Mouse (Mus musculus) liver, embryonic 13.5 days (tissue): Measurements from ENCODE around the gene Nodal. TPM values are rescaled to one million over a fixed set of nuclear protein-coding genes. Genes with fewer than 3 reads are reported as not detected.

Experiments
- ATAC-seq: fragments of 200-750 bp; cut with Nextera tagmentation; 2 replicates; pipeline ENCODE4 v1.8.0; 2017; ENCODE audit warnings: low read depth, mild to moderate bottlenecking, moderate number of reproducible peaks, moderate library complexity
- DNase-seq: peaks from one replicate; pipeline ENCODE4 v3.0.0; 2022
- H3K27ac ChIP-seq: fragments of 300-500 bp; sonication (generic); 2 replicates; pipeline ENCODE4 v1.5.1; 2015; ENCODE audit warnings: moderate library complexity, mild to moderate bottlenecking, inconsistent platforms
- H3K27me3 ChIP-seq: fragments of 300-500 bp; sonication (generic); 2 replicates; pipeline ENCODE4 v1.6.1; 2015; ENCODE audit warnings: mild to moderate bottlenecking, inconsistent platforms
- H3K36me3 ChIP-seq: fragments of 300-500 bp; sonication (generic); 2 replicates; pipeline ENCODE4 v1.6.1; 2015; ENCODE audit warnings: mild to moderate bottlenecking, inconsistent platforms
- H3K4me1 ChIP-seq: fragments of 300-500 bp; sonication (generic); replicated peaks from 2 replicates; pipeline ENCODE4 v1.6.1; 2015; ENCODE audit warnings: inconsistent platforms
- H3K4me2 ChIP-seq: fragments of 300-500 bp; sonication (generic); 2 replicates; pipeline ENCODE4 v1.6.1; 2015; ENCODE audit warnings: inconsistent platforms, mild to moderate bottlenecking, moderate library complexity
- H3K4me3 ChIP-seq: fragments of 300-500 bp; sonication (generic); replicated peaks from 2 replicates; pipeline ENCODE4 v1.5.1; 2015; ENCODE audit warnings: mild to moderate bottlenecking, inconsistent platforms
- H3K9ac ChIP-seq: fragments of 300-500 bp; sonication (generic); 2 replicates; pipeline ENCODE4 v1.6.1; 2015; ENCODE audit warnings: mild to moderate bottlenecking, inconsistent platforms
- H3K9me3 ChIP-seq: fragments of 300-500 bp; sonication (generic); replicated peaks from 2 replicates; pipeline ENCODE4 v1.6.1; 2016; ENCODE audit warnings: inconsistent platforms
- WGBS: fragments of 180-500 bp; shearing (Covaris S2); methylation state at CpG from one replicate; pipeline ENCODE4 v1.1.7; 2015; ENCODE audit not compliant: insufficient replicate concordance; 5-methylcytosine and 5-hydroxymethylcytosine counted together
- polyA plus RNA-seq: library from polyadenylated mRNA; unstranded; fragments of >200 nt; fragmentation: Nextera tagmentation; extraction: Ambion mirVana; gene quantifications from 2 replicates; pipeline ENCODE4 v1.2.1, GENCODE M21; 2015

Gene Nodal
- polyA plus RNA-seq, 1 experiment from 2014 or later, result 0.46 TPM

- peak overlapping the region; percentile 32; the same call in 1 of the 2 replicates for H3K27ac ChIP-seq
- H3K4me1 ChIP-seq, result peaks cover 56% of the 10 kb centered on the region
- H3K4me2 ChIP-seq, result peak overlapping the region; percentile 75
- no peaks in the 10 kb centered on the region for H3K36me3 ChIP-seq
- peak; percentile 22; the same call in 1 of the 2 replicates for ATAC-seq
- peaks cover 66% of the 10 kb centered on the region for H3K27me3 ChIP-seq
- peak overlapping the region; percentile 63 for H3K4me3 ChIP-seq
- H3K9ac ChIP-seq, result 0 out of 2 replicates have a peak overlapping the region, but pooled peaks have one; percentile 13
- H3K9me3 ChIP-seq, result no peaks in the 10 kb centered on the region
- no peak for DNase-seq
- 3% methylated on average over 8 of the region's 8 CpGs for WGBS
Measured at GRCm38 (mm10) chr10:61381823-61382222, 35.9 kb upstream of the Nodal start.

- H3K9me3 ChIP-seq, result no peaks in the 10 kb centered on the region
- 0% methylated on average over 8 of the region's 8 CpGs for WGBS
- DNase-seq (no peak), ATAC-seq (0 out of 2 replicates have a peak, but pooled peaks have one; percentile 3)
- peak overlapping the region; percentile 63 for H3K4me3 ChIP-seq
- H3K27me3 ChIP-seq, result peaks cover 66% of the 10 kb centered on the region
- no peaks in the 10 kb centered on the region for H3K36me3 ChIP-seq
- H3K4me1 ChIP-seq, result peaks cover 56% of the 10 kb centered on the region
- peak overlapping the region; percentile 75 for H3K4me2 ChIP-seq
- H3K9ac ChIP-seq, result peak overlapping the region; percentile 71
- peak overlapping the region; percentile 32 for H3K27ac ChIP-seq
Measured at GRCm38 (mm10) chr10:61382281-61382731, 35.5 kb upstream of the Nodal start.

GRCm38 (mm10) chr10:61383021-61383714 lies 34.6 kb upstream of the Nodal start, which contains the start of gene Pald1:
Gene Pald1 (minus strand): TSS chr10:61383530.
- H3K9ac ChIP-seq, result peak within 1 kb of the TSS; percentile 71
- H3K27me3 ChIP-seq, result peaks cover 66% of the 10 kb centered on the region
- H3K9me3 ChIP-seq, result no peaks in the 10 kb centered on the region
- WGBS, result under 1% methylated on average over 59 of the region's 60 CpGs
- peak within 1 kb of the TSS; percentile 63 for H3K4me3 ChIP-seq
- H3K4me1 ChIP-seq, result peaks cover 52% of the 10 kb centered on the region
- H3K4me2 ChIP-seq, result peak within 1 kb of the TSS; percentile 75
- ATAC-seq, result peak; percentile 76
- peak; percentile 33 for DNase-seq
- peak within 1 kb of the TSS; percentile 32 for H3K27ac ChIP-seq
- H3K36me3 ChIP-seq, result no peaks in the 10 kb centered on the region

GRCm38 (mm10) chr10:61383715-61384047 lies 34.1 kb upstream of the Nodal start:
- Histone ChIP-seq H3K9ac (peak overlapping the region; percentile 71), H3K27me3 (peaks cover 66% of the 10 kb centered on the region), H3K9me3 (no peaks in the 10 kb centered on the region), H3K4me3 (peak overlapping the region; percentile 63), H3K36me3 (no peaks in the 10 kb centered on the region), H3K27ac (no peak overlapping the region), H3K4me1 (peaks cover 48% of the 10 kb centered on the region), H3K4me2 (peak overlapping the region; percentile 75)
- DNase-seq (no peak), ATAC-seq (peak; percentile 21)
- 7% methylated on average over 11 of the region's 11 CpGs for WGBS

GRCm38 (mm10) chr10:61385174-61385573 lies 32.6 kb upstream of the Nodal start:
- WGBS, result 58% methylated on average over 6 of the region's 6 CpGs
- DNase-seq (no peak), ATAC-seq (no peak)
- Histone ChIP-seq H3K27me3 (peaks cover 57% of the 10 kb centered on the region), H3K27ac (no peak overlapping the region), H3K4me1 (peaks cover 38% of the 10 kb centered on the region), H3K36me3 (no peaks in the 10 kb centered on the region), H3K9me3 (no peaks in the 10 kb centered on the region), H3K4me2 (no peak overlapping the region), H3K9ac (no peak overlapping the region), H3K4me3 (no peak overlapping the region)

GRCm38 (mm10) chr10:61386284-61386683 lies 31.5 kb upstream of the Nodal start:
- H3K4me2 ChIP-seq, result no peak overlapping the region
- DNase-seq (no peak), ATAC-seq (no peak)
- no peak overlapping the region for H3K27ac ChIP-seq
- H3K9me3 ChIP-seq, result no peaks in the 10 kb centered on the region
- H3K4me1 ChIP-seq, result peaks cover 29% of the 10 kb centered on the region
- no peak overlapping the region for H3K4me3 ChIP-seq
- H3K27me3 ChIP-seq, result peaks cover 46% of the 10 kb centered on the region
- WGBS, result 44% methylated on average over 6 of the region's 6 CpGs
- H3K36me3 ChIP-seq, result no peaks in the 10 kb centered on the region
- H3K9ac ChIP-seq, result no peak overlapping the region

- Histone ChIP-seq H3K36me3 (no peaks in the 10 kb centered on the region), H3K9me3 (no peaks in the 10 kb centered on the region), H3K4me3 (no peak overlapping the region), H3K4me1 (peaks cover 3% of the 10 kb centered on the region), H3K27ac (no peak overlapping the region), H3K27me3 (peaks cover 18% of the 10 kb centered on the region), H3K9ac (no peak overlapping the region), H3K4me2 (no peak overlapping the region)
- DNase-seq (no peak), ATAC-seq (no peak)
- 63% methylated on average over 5 of the region's 5 CpGs for WGBS
Measured at GRCm38 (mm10) chr10:61389020-61389419, 28.8 kb upstream of the Nodal start.

- H3K4me2 ChIP-seq, result no peak overlapping the region
- peaks cover 2% of the 10 kb centered on the region; the same call in 1 of the 2 replicates for H3K4me1 ChIP-seq
- no peak overlapping the region for H3K27ac ChIP-seq
- no peak overlapping the region for H3K4me3 ChIP-seq
- H3K27me3 ChIP-seq, result peaks cover 7% of the 10 kb centered on the region; the same call in 1 of the 2 replicates
- H3K36me3 ChIP-seq, result no peaks in the 10 kb centered on the region
- H3K9me3 ChIP-seq, result no peaks in the 10 kb centered on the region
- DNase-seq, result no peak
- ATAC-seq, result no peak
- no peak overlapping the region for H3K9ac ChIP-seq
- WGBS, result 41% methylated on average over 2 of the region's 2 CpGs
Measured at GRCm38 (mm10) chr10:61390148-61390547, 27.6 kb upstream of the Nodal start.

GRCm38 (mm10) chr10:61392584-61392983 lies 25.2 kb upstream of the Nodal start:
- Histone ChIP-seq H3K36me3 (no peaks in the 10 kb centered on the region), H3K27ac (no peak overlapping the region), H3K4me1 (peaks cover 2% of the 10 kb centered on the region; the same call in 1 of the 2 replicates), H3K9ac (no peak overlapping the region), H3K4me3 (no peak overlapping the region), H3K9me3 (no peaks in the 10 kb centered on the region), H3K4me2 (no peak overlapping the region), H3K27me3 (no peaks in the 10 kb centered on the region)
- DNase-seq, result no peak
- no peak for ATAC-seq
- 29% methylated on average over 4 of the region's 4 CpGs for WGBS

- Histone ChIP-seq H3K4me2 (no peak overlapping the region), H3K9me3 (no peaks in the 10 kb centered on the region), H3K36me3 (no peaks in the 10 kb centered on the region), H3K4me3 (no peak overlapping the region), H3K27me3 (no peaks in the 10 kb centered on the region), H3K4me1 (peaks cover 2% of the 10 kb centered on the region), H3K27ac (no peak overlapping the region), H3K9ac (no peak overlapping the region)
- DNase-seq, result no peak
- ATAC-seq, result no peak
- 26% methylated on average over 9 of the region's 9 CpGs for WGBS
Measured at GRCm38 (mm10) chr10:61394476-61395136, 23.2 kb upstream of the Nodal start.

GRCm38 (mm10) chr10:61398125-61398524 lies 19.6 kb upstream of the Nodal start:
- no peak overlapping the region for H3K27ac ChIP-seq
- ATAC-seq, result no peak

More at GRCm38 (mm10) chr10:61398125-61398524, 19.6 kb upstream of the Nodal start:
- Histone ChIP-seq H3K36me3 (no peaks in the 10 kb centered on the region), H3K4me3 (no peak overlapping the region), H3K9ac (no peak overlapping the region), H3K4me2 (no peak overlapping the region), H3K9me3 (no peaks in the 10 kb centered on the region), H3K27me3 (no peaks in the 10 kb centered on the region), H3K4me1 (no peaks in the 10 kb centered on the region; the same call in 1 of the 2 replicates)
- WGBS, result 53% methylated on average over 3 of the region's 3 CpGs
- DNase-seq, result no peak
